8 mouse cellular contexts compared by ENCODE assay signal in the genomic region with DNA sequence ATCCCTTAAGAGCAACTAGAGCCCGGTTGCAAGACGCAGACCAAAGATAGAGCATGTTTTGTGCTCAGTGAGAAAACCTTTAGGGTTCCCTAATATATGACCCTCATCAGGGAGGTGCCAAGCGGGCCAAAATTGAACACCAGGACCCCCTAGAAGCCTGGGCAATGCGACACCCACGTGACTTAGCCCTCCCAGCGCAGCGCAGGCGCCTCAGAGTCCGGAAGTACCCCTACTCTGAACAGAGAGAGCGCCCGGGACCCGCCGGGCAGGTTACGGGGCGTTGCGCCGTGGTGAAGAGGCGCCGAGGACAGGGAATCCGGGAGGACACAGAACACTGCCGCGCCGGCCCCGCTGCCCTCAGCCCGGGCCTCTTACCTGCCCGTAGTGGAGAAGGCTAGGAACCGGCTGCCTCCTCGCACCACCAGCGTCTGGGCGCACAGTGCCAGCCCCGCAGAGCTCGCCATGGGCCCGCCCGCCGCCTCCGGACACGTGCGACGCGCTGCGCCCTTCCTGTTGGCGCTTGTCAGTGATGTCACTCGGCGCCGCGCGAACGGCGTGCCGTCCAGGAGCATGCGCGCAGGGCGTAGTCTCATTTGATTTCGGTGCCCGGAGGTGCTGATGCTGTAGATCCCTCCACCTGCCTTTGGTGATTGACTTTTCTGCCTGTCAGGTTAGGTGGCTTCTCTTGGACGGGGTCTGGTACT. TPM values are rescaled to one million over a fixed set of nuclear protein-coding genes. Genes with fewer than 3 reads are reported as not detected.
DNase-seq lines count a peak whose midpoint lies in the region; ATAC-seq and TF ChIP-seq lines count a peak whose summit lies in the region.

No protein-coding gene starts in this region.

- H3K4me3 ChIP-seq in bone marrow, adult 2 months (replicated peaks; ENCODE audit: control insufficient read depth, low read depth, low read length): peak overlapping the region; percentile 54
- peak overlapping the region; percentile 69 for H3K4me3 ChIP-seq in embryonic facial prominence, embryonic 15.5 days (replicated peaks)
- H3K4me3 ChIP-seq in heart, embryonic 10.5 days: peak overlapping the region; percentile 86
- peak overlapping the region; percentile 85 for H3K4me3 ChIP-seq in kidney, embryonic 15.5 days (replicated peaks)

- no peaks in the 10 kb centered on the region; the same call in 1 of the 2 replicates for H3K4me1 ChIP-seq in bone marrow, adult 2 months (ENCODE audit: control insufficient read depth, insufficient read depth, low read length)
- peaks cover 14% of the 10 kb centered on the region for H3K4me1 ChIP-seq in embryonic facial prominence, embryonic 15.5 days
- H3K4me1 ChIP-seq in heart, embryonic 10.5 days: peaks cover 10% of the 10 kb centered on the region; the same call in 1 of the 2 replicates
- peaks cover 18% of the 10 kb centered on the region for H3K4me1 ChIP-seq in kidney, embryonic 15.5 days

- no peaks in the 10 kb centered on the region for H3K9me3 ChIP-seq in embryonic facial prominence, embryonic 15.5 days (replicated peaks)
- no peaks in the 10 kb centered on the region for H3K9me3 ChIP-seq in heart, embryonic 10.5 days
- H3K9me3 ChIP-seq in kidney, embryonic 15.5 days (replicated peaks): no peaks in the 10 kb centered on the region

- under 1% methylated on average over 56 of the region's 56 CpGs for WGBS in bone marrow, adult 2 months
- under 1% methylated on average over 56 of the region's 56 CpGs for WGBS in embryonic facial prominence, embryonic 15.5 days
- under 1% methylated on average over 56 of the region's 56 CpGs for WGBS in heart, embryonic 10.5 days
- under 1% methylated on average over 56 of the region's 56 CpGs for WGBS in kidney, embryonic 15.5 days

- peak; percentile 63; the same call in 1 of the 2 replicates for TF ChIP-seq POLR2A in bone marrow, adult 2 months (IDR thresholded peaks at IDR 0.05; ENCODE audit: borderline replicate concordance, control insufficient read depth, low read depth, low read length)

- DNase-seq in 416B (ENCODE audit: low read depth) (peak; percentile 90), liver (peak; percentile 91)
- peak; percentile 94 for DNase-seq in heart, embryonic 10.5 days (ENCODE audit: low spot score)
- DNase-seq in spleen, postnatal 4 days (ENCODE audit: low spot score in 2 of 2): peak; percentile 81 to 90

- no peaks in the 10 kb centered on the region for H3K27me3 ChIP-seq in embryonic facial prominence, embryonic 15.5 days
- H3K27me3 ChIP-seq in heart, embryonic 10.5 days (ENCODE audit: insufficient read depth, poor library complexity, severe bottlenecking): no peaks in the 10 kb centered on the region
- H3K27me3 ChIP-seq in kidney, embryonic 15.5 days: no peaks in the 10 kb centered on the region

- ATAC-seq in embryonic facial prominence, embryonic 15.5 days (ENCODE audit: insufficient number of reproducible peaks, low FRiP score, low TSS enrichment, low read depth): peak; percentile 93
- ATAC-seq in kidney, embryonic 15.5 days (replicated peaks; ENCODE audit: low FRiP score): peak; percentile 96
- ATAC-seq in monocyte, adult 5-6 weeks (replicated peaks; ENCODE audit: insufficient number of reproducible peaks, low FRiP score, low TSS enrichment, poor library complexity, severe bottlenecking): peak; percentile 81

- peak overlapping the region; percentile 75 for H3K4me2 ChIP-seq in embryonic facial prominence, embryonic 15.5 days (replicated peaks)
- peak overlapping the region; percentile 77 for H3K4me2 ChIP-seq in kidney, embryonic 15.5 days

- H3K9ac ChIP-seq in embryonic facial prominence, embryonic 15.5 days: peak overlapping the region; percentile 68
- peak overlapping the region; percentile 80 for H3K9ac ChIP-seq in kidney, embryonic 15.5 days

- H3K36me3 ChIP-seq in embryonic facial prominence, embryonic 15.5 days: peaks cover 29% of the 10 kb centered on the region
- H3K36me3 ChIP-seq in heart, embryonic 10.5 days: peaks cover 31% of the 10 kb centered on the region
- H3K36me3 ChIP-seq in kidney, embryonic 15.5 days: peaks cover 35% of the 10 kb centered on the region

- 0 out of 2 replicates have a peak overlapping the region, but pooled peaks have one; percentile 7 for H3K27ac ChIP-seq in bone marrow, adult 2 months (ENCODE audit: control insufficient read depth, insufficient read depth, low read depth, low read length, poor library complexity)
- H3K27ac ChIP-seq in embryonic facial prominence, embryonic 15.5 days (replicated peaks): peak overlapping the region; percentile 79
- H3K27ac ChIP-seq in heart, embryonic 10.5 days: peak overlapping the region; percentile 94
- peak overlapping the region; percentile 87 for H3K27ac ChIP-seq in kidney, embryonic 15.5 days

- TF ChIP-seq CTCF in bone marrow, adult 2 months (IDR thresholded peaks at IDR 0.05; ENCODE audit: control insufficient read depth, insufficient read depth, low read length): no peak

RNA-seq across cellular contexts. Expression of a gene that starts 7.8 kb away (rescaled TPM):
- polyA plus RNA-seq in bone marrow, adult 2 months (2011; ENCODE audit: insufficient read depth, insufficient read length, low replicate concordance, missing spikeins): 9.8 and 13.6 TPM in 2 replicates
- 32.7 and 34.9 TPM in 2 replicates for polyA plus RNA-seq in embryonic facial prominence, embryonic 15.5 days (2015; fragmentation: Nextera tagmentation; extraction: Ambion mirVana)
- 38.2 and 49.3 TPM in 2 replicates for polyA plus RNA-seq in heart, embryonic 10.5 days (2016; fragmentation: Nextera tagmentation; extraction: Ambion mirVana)
- polyA plus RNA-seq in kidney, embryonic 15.5 days (2015; fragmentation: Nextera tagmentation; extraction: Ambion mirVana): 46.5 and 49.6 TPM in 2 replicates
- total RNA-seq in monocyte, adult 5-6 weeks (2017): 4.3 to 6.1 TPM (median 5.3 TPM) in 3 replicates

RNA-seq across cellular contexts. Expression of a gene that starts 8.0 kb away (rescaled TPM):
- polyA plus RNA-seq in bone marrow, adult 2 months (2011; ENCODE audit: insufficient read depth, insufficient read length, low replicate concordance, missing spikeins): 57.2 and 97.0 TPM in 2 replicates
- polyA plus RNA-seq in embryonic facial prominence, embryonic 15.5 days (2015; fragmentation: Nextera tagmentation; extraction: Ambion mirVana): 271 and 272 TPM in 2 replicates
- 392 and 480 TPM in 2 replicates for polyA plus RNA-seq in heart, embryonic 10.5 days (2016; fragmentation: Nextera tagmentation; extraction: Ambion mirVana)
- polyA plus RNA-seq in kidney, embryonic 15.5 days (2015; fragmentation: Nextera tagmentation; extraction: Ambion mirVana): 261 TPM in 2 replicates
- 166 to 246 TPM (median 210 TPM) in 3 replicates for total RNA-seq in monocyte, adult 5-6 weeks (2017)

RNA-seq across cellular contexts. Expression of a gene that starts 52.6 kb away (rescaled TPM):
- 8.2 and 19.3 TPM in 2 replicates for polyA plus RNA-seq in bone marrow, adult 2 months (2011; ENCODE audit: insufficient read depth, insufficient read length, low replicate concordance, missing spikeins)
- 26.6 and 28.2 TPM in 2 replicates for polyA plus RNA-seq in embryonic facial prominence, embryonic 15.5 days (2015; fragmentation: Nextera tagmentation; extraction: Ambion mirVana)
- polyA plus RNA-seq in heart, embryonic 10.5 days (2016; fragmentation: Nextera tagmentation; extraction: Ambion mirVana): 20.9 and 21.9 TPM in 2 replicates
- 36.7 and 40.5 TPM in 2 replicates for polyA plus RNA-seq in kidney, embryonic 15.5 days (2015; fragmentation: Nextera tagmentation; extraction: Ambion mirVana)
- 26.9 to 32.1 TPM (median 29.4 TPM) in 3 replicates for total RNA-seq in monocyte, adult 5-6 weeks (2017)

Comparison
In these comparisons a context has a peak if more than half of its experiments do, and no peak if none do; other contexts are left out.
1. Peak in every context shown above with its lines: DNase-seq, ATAC-seq, H3K4me3 ChIP-seq and H3K27ac ChIP-seq.
2. H3K27ac ChIP-seq: peak in every context shown above with its lines; median percentile 94 in heart, embryonic 10.5 days; 87 in kidney, embryonic 15.5 days; 79 in embryonic facial prominence, embryonic 15.5 days; 7 in bone marrow, adult 2 months.